Mouse (Mus musculus) kidney, adult 11 months (tissue): ENCODE data around the gene Rbm5.
A peak's percentile ranks its signal among the peaks of the same experiment; 100 is the strongest.

ENCODE experiments used
- DNase-seq: peaks from one replicate; pipeline ENCODE4 v3.0.0; 2022

Gene Rbm5

GRCm38 (mm10) chr9:107728919-107729670, 41.7 kb downstream of the Rbm5 start:
- DNase-seq = no peak

DNA sequence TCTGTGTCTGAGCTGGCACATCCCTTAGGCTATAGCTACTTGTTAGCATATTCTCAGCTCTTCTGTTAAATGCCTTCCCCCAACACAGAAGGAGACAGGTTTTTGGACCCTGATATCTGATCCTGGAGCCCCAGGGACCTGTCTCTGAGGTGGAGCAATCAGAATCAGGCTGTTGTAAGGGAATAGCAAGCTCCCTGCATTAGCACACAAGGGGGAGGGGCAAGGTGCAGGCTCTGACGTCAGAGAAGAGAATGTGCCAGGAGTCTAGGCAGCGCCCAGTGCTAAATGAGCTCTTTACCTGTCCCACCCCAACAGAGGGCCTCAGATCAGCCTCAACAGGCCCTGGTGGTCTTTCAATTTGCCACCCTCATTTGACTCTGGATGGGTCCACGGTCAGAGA, 43.8 kb downstream of the Rbm5 start:
- DNase-seq = no peak

DNA sequence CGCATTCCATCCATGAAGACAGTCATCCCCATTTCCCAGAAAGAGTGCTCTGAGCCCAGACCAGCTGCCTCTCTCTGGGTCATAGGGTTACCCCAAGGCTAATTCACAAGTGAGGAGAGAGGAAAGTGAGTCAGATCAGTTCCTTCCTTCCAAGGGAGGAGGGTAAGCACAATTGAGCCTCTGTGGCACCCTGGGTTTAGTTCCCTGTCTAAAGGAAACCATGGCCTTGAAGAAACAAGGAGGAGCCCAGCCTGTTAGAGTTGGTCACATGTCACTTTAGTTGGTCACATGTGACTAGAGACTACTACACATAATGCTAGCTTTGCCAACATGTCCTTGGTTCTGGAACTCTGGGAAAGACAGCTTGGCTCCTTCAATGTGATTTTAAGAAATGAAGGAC, 46.0 kb downstream of the Rbm5 start:
- DNase-seq = no peak

DNA sequence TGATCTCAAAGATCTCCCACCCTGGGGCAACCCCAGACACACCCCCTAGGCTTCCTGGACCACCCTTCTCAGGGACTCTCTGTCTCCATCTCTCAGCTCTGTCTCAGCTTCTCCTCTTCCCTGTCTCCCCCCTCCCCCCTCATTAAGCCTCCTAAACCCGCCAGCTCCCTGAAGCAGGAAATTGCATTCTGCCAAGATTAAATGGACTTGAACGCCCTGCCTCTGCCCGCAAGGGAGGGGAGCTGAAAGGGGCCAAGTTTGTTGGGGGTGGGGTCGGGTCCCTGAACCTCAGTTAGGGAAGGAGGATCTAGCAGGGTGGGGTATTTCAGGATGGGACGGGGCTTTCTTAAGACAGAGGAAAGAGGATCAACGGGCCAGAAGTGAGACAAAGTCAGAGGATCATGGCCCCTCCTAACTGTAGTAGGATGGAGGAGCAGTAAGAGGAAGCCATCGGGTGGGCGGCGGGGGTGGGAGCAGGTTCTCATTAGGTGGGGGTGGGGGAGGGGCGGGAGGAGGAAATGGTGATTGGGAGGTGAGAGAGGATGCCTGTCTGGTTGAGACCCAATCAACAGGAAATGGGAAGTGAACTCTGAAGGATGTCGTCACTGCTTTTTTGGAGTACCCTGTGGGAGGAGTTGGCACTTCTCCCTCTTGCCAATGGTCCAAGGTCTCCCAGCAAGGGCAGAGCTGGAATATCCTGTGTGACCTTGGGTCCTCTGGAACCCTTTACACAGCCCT, 46.8 kb downstream of the Rbm5 start:
- peak; percentile 82 for DNase-seq

DNA sequence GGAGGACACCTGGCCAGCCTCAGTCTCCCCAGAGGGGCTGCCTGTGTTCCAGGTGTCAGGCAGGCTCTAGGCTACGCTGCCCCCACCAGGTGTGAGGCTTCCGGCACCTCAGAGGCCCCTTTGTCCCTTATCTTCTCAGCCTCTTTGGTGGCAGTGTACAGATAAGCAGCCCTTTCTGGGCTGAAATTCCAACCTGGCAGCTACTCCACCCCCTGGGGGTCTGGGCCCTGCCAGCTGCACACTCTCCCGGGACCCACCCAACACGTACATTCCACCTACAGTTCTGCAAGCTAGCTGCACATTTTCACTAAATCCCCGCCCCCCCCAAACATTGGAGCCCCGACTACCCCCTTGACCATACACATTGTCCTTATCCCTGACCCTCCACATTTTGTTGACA, 47.5 kb downstream of the Rbm5 start:
- DNase-seq = no peak

- DNase-seq = no peak
These were observed 51.8 kb downstream of the Rbm5 start for GRCm38 (mm10) chr9:107718781-107719540.

DNA sequence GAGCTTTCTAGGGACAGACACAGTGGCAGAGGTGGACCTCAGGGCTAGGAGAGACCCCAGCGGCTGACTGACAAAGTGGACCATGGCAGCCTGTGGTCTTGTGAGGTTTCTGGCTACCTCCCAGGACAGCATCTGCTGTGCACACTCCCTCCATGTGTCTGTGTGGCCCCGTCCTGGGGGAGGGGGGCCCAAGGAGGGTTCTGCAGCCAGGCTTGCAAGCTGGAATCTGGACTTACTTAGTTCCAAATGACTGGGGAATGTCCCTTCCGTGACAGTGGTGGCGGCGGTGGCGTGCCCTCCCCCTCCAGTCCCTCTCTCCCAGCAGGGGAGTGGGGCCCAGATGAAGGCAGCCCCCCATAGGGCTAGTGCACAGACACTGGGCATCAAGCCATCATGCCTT, 53.8 kb downstream of the Rbm5 start:
- DNase-seq = no peak

GRCm38 (mm10) chr9:107715632-107716031, 55.2 kb downstream of the Rbm5 start:
- no peak for DNase-seq

GRCm38 (mm10) chr9:107714221-107714952, 56.4 kb downstream of the Rbm5 start:
- DNase-seq = peak; percentile 61

DNA sequence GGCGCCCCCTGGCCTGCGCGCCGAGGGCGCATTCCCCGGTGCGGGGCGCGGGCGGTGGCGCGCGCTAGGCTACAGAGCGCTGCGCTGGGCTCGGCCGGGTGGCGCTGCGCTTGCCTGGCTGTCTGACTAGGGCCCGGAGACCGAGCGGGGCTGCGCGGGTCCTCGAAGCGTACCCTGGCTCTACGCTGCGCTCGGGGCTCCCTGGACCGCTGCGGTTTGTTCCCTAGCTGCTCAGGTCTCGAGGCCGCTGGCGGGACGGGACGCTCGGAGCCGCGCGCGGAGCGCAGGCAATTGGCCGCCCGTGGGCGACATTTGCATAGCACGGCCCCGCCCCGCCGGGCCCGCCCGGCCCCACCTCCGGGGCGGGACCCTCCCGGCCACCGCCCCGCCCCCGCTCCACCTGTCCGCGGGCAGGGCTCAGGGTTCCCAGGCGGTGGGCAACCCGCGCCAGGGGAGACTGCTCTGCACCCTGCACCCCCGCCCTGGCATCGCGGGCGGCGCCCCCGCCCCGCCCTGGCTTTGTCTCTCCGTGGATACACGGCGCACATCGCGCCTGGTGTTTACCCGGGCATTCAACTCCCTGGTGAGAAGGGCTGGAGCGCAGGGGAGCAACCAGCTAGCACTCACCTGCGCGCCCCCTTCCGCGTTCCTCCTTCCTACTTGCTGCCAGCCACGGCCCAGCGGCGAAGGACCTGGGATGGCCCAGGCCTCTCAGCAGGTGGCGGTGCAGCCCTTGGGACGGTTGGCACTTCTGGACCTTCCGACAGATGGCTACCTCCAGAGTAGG, 60.9 kb downstream of the Rbm5 start, which contains the start of gene Sema3f:
Gene Sema3f (minus strand): TSS at position 779 of the 787 bp plus-strand sequence.
- peak; percentile 83 for DNase-seq

- DNase-seq = no peak
These were observed 61.6 kb downstream of the Rbm5 start for GRCm38 (mm10) chr9:107709096-107709696.

- DNase-seq = no peak
These were observed 62.2 kb downstream of the Rbm5 start for GRCm38 (mm10) chr9:107708439-107709095.

GRCm38 (mm10) chr9:107707701-107708438, 62.9 kb downstream of the Rbm5 start:
- DNase-seq = no peak

DNA sequence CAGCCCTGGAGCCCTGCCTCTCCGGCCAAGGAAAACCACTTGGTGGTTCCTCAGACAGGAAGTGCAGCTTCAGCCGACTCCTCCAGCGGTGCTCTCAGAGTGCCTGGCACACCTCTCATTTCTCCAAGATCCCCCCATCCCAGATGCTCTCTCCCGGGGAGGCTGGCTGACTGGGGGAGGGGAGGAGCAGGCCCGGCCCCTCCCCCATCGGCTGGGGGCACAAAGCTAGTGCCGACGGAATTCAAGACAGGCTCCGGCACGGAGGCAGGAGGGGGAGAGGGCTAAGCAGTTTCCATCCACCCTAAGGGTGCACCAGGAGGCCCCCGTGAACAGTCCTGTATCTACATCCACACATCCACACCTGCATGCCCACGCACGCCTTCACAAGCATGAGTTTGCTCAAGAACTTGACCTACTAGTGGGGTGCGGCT, 64.0 kb downstream of the Rbm5 start:
- DNase-seq = no peak

DNA sequence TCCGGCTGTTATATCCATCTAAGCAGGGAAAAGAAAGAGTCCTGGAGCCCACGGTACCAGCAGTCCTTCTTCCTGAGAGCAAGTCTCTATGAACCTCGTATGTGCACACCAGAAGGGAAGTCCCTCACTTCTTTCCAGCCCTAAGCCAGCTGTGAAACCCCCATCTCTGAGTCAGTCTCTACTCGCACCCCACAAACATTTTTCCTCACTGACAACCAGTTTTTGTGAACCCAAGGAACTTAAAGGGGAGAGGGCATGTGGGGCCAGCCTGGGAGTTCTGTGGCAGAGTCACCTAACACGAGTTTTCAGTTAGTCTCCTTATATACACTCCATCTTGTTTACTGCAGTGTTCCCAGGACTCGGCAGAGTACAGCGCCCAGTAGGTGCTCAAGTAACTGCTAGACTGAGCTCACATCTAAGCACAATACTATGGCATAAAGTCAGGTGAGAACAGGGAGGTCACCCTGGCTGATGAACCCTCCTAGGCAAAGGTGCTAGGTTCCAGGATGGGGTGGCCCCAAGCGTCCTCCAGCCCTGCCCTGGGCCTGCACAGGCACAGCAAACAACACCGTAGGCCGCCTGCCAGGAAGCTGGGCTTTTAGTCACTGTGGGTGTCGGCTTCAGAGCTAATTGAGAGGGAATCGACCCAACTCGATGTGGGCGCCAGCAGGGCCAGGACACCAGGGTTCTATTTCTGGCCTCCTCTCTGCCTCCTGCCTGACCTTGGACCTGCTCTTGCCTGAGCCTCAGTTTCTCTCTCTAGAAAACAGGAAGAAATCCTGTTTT, 67.3 kb downstream of the Rbm5 start:
- DNase-seq = no peak

DNA sequence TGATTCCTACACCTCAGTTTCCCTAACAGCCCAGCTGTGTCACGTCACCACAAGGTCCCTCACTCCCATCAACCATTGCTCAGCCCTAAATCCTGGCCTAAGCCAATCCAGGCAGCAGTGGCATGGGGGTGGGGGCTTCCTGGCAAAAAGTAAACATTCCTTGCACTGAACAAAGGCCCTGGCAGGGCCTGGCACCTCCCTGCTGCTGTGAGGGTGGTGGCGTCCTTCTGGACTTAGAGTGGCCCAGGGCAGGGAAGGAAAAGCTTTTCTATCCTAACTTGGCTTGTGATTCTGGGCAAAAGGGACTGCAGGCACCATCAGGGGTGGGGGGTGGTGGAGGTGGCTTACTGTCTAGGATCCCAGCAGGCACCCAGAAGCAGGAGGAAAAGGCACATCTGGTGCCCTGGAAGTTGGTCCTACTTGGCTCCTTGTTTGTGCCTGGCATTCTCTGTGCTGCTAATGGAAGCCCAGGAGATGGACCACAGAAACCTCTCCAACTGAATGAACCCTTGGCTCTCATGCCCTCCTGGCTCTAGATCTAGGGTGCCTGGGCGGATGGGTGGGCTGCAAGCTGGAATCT, 68.1 kb downstream of the Rbm5 start:
- no peak for DNase-seq

- DNase-seq = peak; percentile 72
These were observed 69.2 kb downstream of the Rbm5 start for GRCm38 (mm10) chr9:107701594-107701993.

GRCm38 (mm10) chr9:107700114-107700571, 70.7 kb downstream of the Rbm5 start:
- DNase-seq = no peak
